8 mouse cellular contexts compared by ENCODE assay signal in the genomic region with DNA sequence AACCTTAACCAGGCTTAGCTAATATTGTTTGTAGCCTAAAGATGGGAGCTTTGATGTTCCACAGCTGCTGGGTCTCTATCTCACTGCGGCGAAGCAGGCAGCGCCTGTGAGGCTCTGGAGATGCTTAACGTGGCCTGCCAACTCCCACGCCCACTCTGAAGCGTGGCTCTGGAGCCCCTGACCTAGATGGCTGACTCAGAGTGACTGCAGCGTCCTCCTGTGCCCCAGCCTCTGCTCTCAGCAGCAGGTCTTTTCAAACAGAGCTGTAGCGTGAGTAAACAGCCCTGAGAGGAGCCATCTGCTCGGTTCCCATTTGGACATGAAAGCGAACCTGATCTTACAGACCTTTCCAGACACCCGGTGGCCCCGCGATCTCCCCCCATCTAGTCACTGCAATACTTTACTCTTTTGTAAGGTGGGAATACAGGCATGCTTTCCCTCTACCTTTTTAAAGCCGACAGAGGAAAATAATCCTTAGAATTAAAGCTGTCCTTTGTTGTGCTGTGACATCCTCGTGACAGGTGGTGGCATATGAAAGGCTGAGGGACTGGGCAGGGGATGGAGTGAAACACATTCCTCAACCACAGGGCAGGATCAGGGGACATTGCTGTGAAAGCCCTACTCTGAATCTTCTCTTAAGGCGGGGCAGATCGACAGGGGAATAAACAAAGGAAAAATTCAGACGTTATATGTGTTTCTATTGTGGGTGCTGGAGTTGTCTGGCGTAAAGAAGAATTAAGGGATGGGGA.
DNase-seq lines count a peak whose midpoint lies in the region; ATAC-seq and TF ChIP-seq lines count a peak whose summit lies in the region.

No protein-coding gene starts in this region.

- intact Hi-C loops in left cerebral cortex, adult 2 months (cut with DNase I), result loop anchor here (2.0 to 5.0 kb wide), 2 partner anchors 251 to 296 kb away; no protein-coding TSS in a partner anchor

- WGBS in forebrain, embryonic 11.5 days, result 21% methylated on average over 19 of the region's 19 CpGs
- WGBS in limb, embryonic 13.5 days, result 21% methylated on average over 19 of the region's 19 CpGs
- 22% methylated on average over 19 of the region's 19 CpGs for WGBS in neural tube, embryonic 14.5 days

- H3K27ac ChIP-seq in left cerebral cortex, adult 2 months, result no peak overlapping the region
- H3K27ac ChIP-seq in forebrain, embryonic 11.5 days (ENCODE audit: low read depth, low read length), result no peak overlapping the region
- no peak overlapping the region for H3K27ac ChIP-seq in limb, embryonic 13.5 days
- no peak overlapping the region; the same call in 1 of the 2 replicates for H3K27ac ChIP-seq in neural tube, embryonic 14.5 days (ENCODE audit: low read depth, low read length)

- no peak overlapping the region for H3K4me3 ChIP-seq in left cerebral cortex, adult 2 months
- H3K4me3 ChIP-seq in forebrain, embryonic 11.5 days (ENCODE audit: low read depth, low read length), result no peak overlapping the region
- H3K4me3 ChIP-seq in limb, embryonic 13.5 days, result no peak overlapping the region
- no peak overlapping the region for H3K4me3 ChIP-seq in neural tube, embryonic 14.5 days (ENCODE audit: low read depth, low read length)

- no peak overlapping the region for H3K4me2 ChIP-seq in forebrain, embryonic 11.5 days (ENCODE audit: low read depth, low read length, severe bottlenecking)
- H3K4me2 ChIP-seq in limb, embryonic 13.5 days (replicated peaks), result peak overlapping the region; percentile 34
- H3K4me2 ChIP-seq in neural tube, embryonic 14.5 days (ENCODE audit: low read depth, low read length), result peak overlapping the region; percentile 0; the same call in 1 of the 2 replicates

- H3K4me1 ChIP-seq in forebrain, embryonic 11.5 days (replicated peaks; ENCODE audit: control insufficient read depth, insufficient read depth, low read length), result no peaks in the 10 kb centered on the region; the same call in 1 of the 2 replicates
- H3K4me1 ChIP-seq in limb, embryonic 13.5 days, result peaks cover 12% of the 10 kb centered on the region; the same call in 1 of the 2 replicates
- peaks cover 7% of the 10 kb centered on the region; the same call in 1 of the 2 replicates for H3K4me1 ChIP-seq in neural tube, embryonic 14.5 days (ENCODE audit: control insufficient read depth, insufficient read depth, low read length)

- H3K9ac ChIP-seq in forebrain, embryonic 11.5 days (ENCODE audit: low read length), result no peak overlapping the region
- H3K9ac ChIP-seq in limb, embryonic 13.5 days, result peak overlapping the region; percentile 39; the same call in 1 of the 2 replicates
- no peak overlapping the region for H3K9ac ChIP-seq in neural tube, embryonic 14.5 days (replicated peaks; ENCODE audit: low read depth, low read length)

- peak; percentile 57 for ATAC-seq in forebrain, embryonic 11.5 days (replicated peaks; ENCODE audit: low FRiP score)
- ATAC-seq in limb, embryonic 13.5 days (ENCODE audit: low FRiP score, low read depth), result peak; percentile 45; the same call in 1 of the 2 replicates
- 0 out of 2 replicates have a peak, but pooled peaks have one; percentile 33 for ATAC-seq in neural tube, embryonic 14.5 days (ENCODE audit: low read depth)

- peak; percentile 12 to 14 for DNase-seq in left cerebral cortex, adult 2 months (ENCODE audit: extremely low spot score in 1 of 2, low spot score in 2 of 2)
- DNase-seq in left cerebral cortex, adult 11 months (ENCODE audit: low spot score), result no peak
- peak; percentile 76 to 87 for DNase-seq in cerebellum, adult 18-20 months
- peak; percentile 55 for DNase-seq in forebrain, embryonic 11.5 days (ENCODE audit: low spot score)
- no peak for DNase-seq in adipocyte (ENCODE audit: low spot score)
- no peak for DNase-seq in layer of hippocampus, adult 9-10 months (ENCODE audit: low spot score)

- no peaks in the 10 kb centered on the region for H3K9me3 ChIP-seq in forebrain, embryonic 11.5 days (ENCODE audit: control insufficient read depth, low read length)
- no peaks in the 10 kb centered on the region for H3K9me3 ChIP-seq in limb, embryonic 13.5 days
- no peaks in the 10 kb centered on the region for H3K9me3 ChIP-seq in neural tube, embryonic 14.5 days (ENCODE audit: control insufficient read depth, low read length)

- H3K36me3 ChIP-seq in forebrain, embryonic 11.5 days (ENCODE audit: control insufficient read depth, insufficient read depth, low read length), result no peaks in the 10 kb centered on the region
- H3K36me3 ChIP-seq in limb, embryonic 13.5 days, result no peaks in the 10 kb centered on the region
- H3K36me3 ChIP-seq in neural tube, embryonic 14.5 days (ENCODE audit: control insufficient read depth, insufficient read depth, low read length), result no peaks in the 10 kb centered on the region

- no peak for TF ChIP-seq CTCF in left cerebral cortex, adult 2 months (IDR thresholded peaks at IDR 0.05)

- H3K27me3 ChIP-seq in forebrain, embryonic 11.5 days (ENCODE audit: control insufficient read depth, insufficient read depth, low read length), result no peaks in the 10 kb centered on the region
- 0 out of 2 replicates have a peak, but pooled peaks cover 7% of the 10 kb centered on the region for H3K27me3 ChIP-seq in limb, embryonic 13.5 days
- no peaks in the 10 kb centered on the region for H3K27me3 ChIP-seq in neural tube, embryonic 14.5 days (ENCODE audit: control insufficient read depth, insufficient read depth, low read length)

Comparison
In these comparisons a context has a peak if more than half of its experiments do, and no peak if none do; other contexts are left out.
1. DNase-seq: peak in left cerebral cortex, adult 2 months (2 of 2), cerebellum, adult 18-20 months (2 of 2) and forebrain, embryonic 11.5 days (single experiment); none in left cerebral cortex, adult 11 months (single experiment), adipocyte (single experiment) and layer of hippocampus, adult 9-10 months (single experiment).
2. Peak in every context shown above with its lines, with median percentiles within 50 percentile points of each other: ATAC-seq.